Mouse (Mus musculus) heart, postnatal 25 days (tissue): Measurements from ENCODE around the gene Dnah2. TPM values are rescaled to one million over a fixed set of nuclear protein-coding genes. Genes with fewer than 3 reads are reported as not detected.

Experiments
- DNase-seq: peaks from one replicate; pipeline ENCODE4 v3.0.0; 2022; ENCODE audit warnings: low spot score
- intact Hi-C: fragments of 180-260 bp; cut with DNase I; formaldehyde crosslinking; loops from one replicate; pipeline ENCODE4 v1.15.1; 2025
- total RNA-seq, 2 experiments: library from RNA; stranded (reverse); gene quantifications; 2 replicates each; pipeline ENCODE4 v1.2.3; 2021

The Dnah2 gene
- total RNA-seq, 2 experiments from 2014 or later = 0.17 to 0.39 TPM

DNA sequence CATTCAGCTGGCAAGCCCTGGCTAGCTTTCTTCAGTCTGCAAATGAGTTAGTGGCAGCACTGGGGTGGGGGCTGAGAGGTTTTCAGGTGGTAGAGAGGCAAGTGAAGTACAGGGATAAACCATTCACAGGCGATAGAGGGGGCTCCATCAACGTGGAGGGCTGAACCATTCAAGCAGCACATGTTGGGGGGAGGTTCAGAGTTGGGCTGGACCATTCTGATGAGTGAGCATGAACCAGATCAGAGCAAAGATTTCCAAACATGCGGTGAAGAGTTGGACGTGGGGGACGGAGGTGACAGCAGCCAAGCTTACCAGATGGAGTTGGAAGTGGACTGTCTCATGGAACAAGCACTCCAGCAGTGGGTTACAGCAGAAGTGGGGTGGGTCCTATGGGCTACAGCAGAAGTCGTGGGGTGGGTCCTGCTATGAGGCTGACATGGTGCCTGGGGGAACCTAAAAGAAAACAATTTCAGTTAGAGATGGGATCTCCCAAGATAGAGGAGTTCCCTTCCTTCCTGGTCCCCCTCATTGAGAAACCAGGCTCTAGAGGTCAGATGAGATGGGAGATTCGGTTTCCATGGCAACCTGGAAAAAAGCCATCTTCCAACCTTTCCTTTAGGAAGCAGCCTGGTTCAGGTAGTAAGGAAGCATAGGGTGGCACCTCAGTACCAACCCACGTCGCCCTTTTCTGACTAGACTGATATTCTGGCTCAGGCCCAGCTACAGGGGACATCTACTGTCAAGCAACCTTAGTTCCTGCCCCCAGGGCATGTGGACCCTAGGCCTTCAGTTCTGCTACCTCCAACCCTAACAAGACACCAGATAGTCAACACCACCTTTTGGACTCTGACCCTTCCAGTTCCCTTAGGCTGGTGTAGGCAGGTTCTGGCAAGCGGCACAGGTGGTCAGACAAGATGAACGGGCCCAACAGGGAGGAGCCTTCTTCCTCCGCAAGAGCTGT lies 135.4 kb downstream of the Dnah2 start, which contains the start of gene Kdm6b:
Gene Kdm6b, minus strand, starts transcription at position 455 of the 961 bp plus-strand sequence.
- intact Hi-C loops = no loop called here
- no peak for DNase-seq

DNA sequence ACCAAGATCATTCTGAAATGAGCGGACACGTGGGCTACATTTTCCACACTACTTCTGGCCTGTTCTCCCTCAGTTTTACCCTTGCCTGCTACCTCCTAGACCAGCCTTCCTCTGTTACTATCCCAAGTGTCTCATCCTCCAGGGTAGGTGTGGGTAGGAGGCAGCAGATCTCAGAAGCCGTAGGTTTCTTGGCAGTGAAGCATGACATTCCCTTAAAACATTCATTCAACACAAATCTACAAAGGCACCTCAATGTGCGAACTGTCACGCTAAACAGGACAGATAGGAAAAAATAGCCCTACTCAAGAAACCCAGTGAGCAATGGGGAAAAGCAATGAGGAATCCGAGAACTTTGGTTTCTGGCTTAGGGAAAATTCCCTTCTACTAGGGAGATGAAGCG lies 136.4 kb downstream of the Dnah2 start:
- intact Hi-C loops = no loop called here
- DNase-seq = no peak

DNA sequence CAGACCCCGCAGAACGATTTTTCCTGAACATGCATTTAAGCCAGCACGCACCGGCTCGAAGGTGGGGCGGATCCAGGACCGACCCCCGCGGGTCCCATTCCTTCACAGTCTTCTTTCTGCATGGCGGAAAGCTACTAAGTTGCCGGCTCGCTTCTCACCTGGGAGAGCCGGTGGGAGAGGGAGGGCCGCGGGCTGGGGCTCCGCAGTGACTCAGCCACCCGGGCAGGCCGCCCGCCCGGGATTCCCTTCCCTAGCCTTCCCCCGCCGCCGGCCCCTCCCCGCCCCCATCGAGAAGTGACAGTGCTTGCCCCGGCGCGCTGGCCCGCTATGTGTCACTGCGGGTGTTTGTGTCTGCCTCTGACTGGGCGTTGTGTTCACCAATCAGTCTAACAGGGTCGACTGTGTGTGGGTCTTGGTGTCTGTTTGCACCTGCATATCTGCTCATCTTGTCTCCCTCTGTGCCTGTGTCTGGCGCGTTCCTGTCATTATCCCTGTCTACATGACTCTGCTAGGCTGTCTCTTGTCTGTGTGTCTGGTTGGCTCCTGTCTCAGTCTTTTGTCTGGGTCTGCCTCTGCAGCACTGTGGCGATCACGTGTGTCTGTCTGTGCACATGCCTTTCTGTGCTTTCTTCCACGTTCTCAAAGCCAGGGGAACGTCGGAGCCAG lies 137.2 kb downstream of the Dnah2 start:
- DNase-seq = peak; percentile 68
- intact Hi-C loops = no loop called here

DNA sequence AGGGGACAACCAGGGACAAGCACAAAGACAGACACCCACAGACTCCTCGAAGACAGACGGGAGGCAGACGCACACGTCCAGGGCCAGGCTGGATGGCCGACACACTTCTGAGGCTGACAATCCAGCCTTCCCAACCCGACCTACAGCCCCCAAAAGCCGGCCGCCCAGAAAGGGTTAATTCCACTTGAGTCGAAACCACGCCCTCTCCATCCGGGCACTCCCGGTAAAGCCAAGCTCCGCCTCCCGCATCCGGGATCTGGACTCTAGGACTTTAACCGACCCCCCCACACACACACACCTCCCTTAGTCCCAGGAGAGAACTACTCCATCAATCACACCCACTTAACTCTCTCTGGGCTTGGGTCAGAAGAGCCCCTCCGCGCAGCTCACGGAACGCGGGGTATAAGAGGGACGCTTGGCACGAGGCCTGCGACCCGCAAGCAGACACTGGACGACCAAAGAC lies 137.8 kb downstream of the Dnah2 start:
- intact Hi-C loops = no loop called here
- DNase-seq = peak; percentile 91

DNA sequence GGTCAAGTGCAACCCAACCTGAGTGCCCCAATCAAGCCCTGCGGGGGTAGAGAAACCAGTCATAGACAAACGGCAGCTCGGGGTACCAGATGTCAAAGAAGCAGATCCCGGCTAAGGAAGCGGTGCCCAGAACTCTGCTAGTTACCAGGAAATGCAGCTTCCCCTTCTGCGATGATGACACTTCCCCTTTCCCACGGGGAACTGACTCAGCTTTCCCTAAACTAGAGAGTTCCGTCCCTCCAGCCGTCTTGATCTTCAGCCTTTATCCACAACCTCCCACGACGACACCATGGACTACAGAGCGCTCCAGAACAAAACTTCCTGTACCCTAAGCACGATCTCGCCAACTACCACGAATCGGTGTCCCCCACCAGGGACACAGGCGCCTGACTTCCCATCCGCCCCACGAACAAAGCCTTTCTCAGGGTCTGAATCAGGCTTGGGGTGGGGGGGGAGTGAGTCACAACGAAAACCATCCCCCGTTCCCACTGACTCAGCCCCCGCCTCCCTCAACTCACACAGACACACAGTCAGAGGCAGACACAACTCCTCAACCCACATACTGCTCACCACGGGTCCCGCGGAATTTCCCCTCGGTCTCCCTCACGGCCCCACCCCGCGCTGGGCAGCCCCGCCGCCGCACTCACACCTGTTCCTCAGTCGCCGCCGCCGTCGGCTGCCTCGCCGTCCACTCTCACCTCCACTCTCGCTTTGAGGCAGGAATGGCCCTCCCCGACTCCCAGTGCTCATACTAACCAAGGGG lies 138.4 kb downstream of the Dnah2 start:
- peak; percentile 68 for DNase-seq
- intact Hi-C loops = loop anchor here (1.0 kb wide), 1 partner anchor 8 kb away; no protein-coding TSS in a partner anchor

DNA sequence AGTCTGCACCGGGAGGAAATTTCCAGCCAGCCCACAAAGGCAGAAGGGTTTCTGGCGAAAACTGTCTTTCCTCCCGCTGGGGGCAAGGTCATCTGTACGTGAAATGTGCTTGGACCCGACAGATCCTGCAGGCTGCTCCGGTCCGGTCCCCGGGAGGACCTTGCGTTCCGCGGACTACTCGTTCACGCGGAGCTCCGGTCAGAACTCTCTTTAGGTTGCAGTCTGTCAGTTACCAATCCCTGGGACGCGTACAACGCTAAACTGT lies 138.9 kb downstream of the Dnah2 start:
- no peak for DNase-seq
- intact Hi-C loops = loop anchor here (1.0 kb wide), 1 partner anchor 8 kb away; no protein-coding TSS in a partner anchor

DNA sequence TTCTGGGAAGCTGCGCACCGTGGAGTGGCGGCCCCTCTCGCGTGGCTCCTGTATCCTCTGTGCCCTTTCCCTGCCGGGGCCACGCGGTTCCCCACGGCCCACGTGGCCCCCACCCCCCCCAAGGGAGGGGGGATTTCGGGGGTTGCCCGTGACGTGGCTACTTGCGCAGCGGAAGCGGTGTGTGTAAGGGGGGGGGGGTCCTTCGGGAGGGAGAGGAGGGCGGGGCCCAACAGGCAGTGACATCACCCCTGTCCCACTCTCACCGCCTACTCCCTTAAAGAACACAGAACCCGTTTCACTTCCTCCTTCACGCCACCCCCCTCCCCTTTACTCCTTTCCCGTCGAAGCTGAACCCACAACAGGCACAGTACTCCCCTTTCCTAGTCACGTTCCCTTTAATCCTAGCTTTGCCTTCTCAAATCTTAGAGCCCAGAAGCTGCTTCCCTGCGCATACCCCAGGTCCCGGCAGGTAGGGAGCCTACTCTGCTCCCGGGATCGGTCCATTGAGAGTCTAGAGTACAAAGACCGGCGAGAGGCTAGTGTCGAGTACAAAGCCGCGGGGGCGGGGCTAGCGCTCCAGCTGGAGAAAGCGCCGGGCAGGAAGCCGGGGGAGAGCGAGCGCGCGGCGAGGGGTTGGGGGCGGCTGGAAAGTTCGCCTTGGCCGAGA lies 139.4 kb downstream of the Dnah2 start:
- DNase-seq = peak; percentile 72
- intact Hi-C loops = loop anchor here (1.0 to 10.0 kb wide), 2 partner anchors 9 to 585 kb away; partner anchors contain the start of genes Gabarap and Phf23

DNA sequence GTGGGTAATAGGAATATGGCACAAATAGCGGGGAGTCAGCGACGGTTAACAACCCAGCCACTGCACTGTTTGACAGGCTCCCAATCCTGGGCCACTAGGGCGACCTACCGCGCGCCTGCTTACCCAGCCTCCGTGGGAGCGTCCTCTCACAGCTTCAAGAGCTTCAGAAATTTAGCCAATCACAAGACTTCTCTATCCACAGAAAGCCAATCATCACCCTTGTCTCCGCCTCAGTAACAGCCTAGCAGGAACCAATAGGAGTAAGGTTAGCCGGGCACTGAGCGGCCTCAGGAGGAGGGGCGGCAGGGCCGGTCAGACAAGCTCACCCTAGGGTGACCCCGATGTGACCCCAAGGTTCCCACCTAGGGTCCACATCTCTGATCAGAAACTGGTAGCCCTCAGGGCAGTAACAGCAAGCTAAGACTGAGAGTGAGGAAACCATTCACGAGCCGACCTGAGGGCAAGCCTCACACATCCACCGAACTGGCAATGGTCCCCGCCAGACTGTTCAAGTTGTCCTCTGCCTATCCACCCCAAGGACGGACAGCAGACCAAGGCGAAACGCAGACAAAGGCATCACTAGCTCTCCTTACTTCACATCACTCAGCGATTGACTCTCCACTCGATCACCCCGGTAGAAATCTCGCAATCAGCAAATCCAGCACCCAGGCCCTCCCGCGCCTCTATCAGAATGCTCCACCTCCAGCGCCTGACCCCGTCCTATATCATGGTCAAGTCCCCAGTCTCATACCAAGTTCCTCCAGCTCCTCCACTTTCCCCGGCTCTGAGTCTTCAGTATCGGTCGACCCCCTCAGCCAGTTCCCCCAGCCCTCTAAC lies 140.2 kb downstream of the Dnah2 start:
- DNase-seq = peak; percentile 80

DNA sequence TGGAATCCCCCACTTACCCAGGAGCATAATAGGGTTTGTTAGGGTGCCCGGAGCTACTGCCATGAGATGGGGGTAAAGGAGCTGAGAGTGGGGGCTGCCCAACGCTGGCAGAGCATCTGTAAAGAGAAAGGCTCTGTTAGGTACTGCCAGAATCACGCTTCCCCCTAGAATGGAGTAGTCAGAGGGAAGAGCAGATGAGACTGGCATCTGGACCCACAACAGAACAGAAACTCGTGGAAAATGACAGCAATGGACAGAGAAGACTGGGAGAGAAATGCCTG lies 141.2 kb downstream of the Dnah2 start:
- intact Hi-C loops = loop anchor here (10.0 kb wide), 1 partner anchor 587 kb away; the partner anchor contains the start of genes Gabarap and Phf23
- no peak for DNase-seq

More for the DNA sequence above, 140.2 kb downstream of the Dnah2 start:
- intact Hi-C loops = loop anchor here (10.0 kb wide), 1 partner anchor 586 kb away; the partner anchor contains the start of genes Gabarap and Phf23

DNA sequence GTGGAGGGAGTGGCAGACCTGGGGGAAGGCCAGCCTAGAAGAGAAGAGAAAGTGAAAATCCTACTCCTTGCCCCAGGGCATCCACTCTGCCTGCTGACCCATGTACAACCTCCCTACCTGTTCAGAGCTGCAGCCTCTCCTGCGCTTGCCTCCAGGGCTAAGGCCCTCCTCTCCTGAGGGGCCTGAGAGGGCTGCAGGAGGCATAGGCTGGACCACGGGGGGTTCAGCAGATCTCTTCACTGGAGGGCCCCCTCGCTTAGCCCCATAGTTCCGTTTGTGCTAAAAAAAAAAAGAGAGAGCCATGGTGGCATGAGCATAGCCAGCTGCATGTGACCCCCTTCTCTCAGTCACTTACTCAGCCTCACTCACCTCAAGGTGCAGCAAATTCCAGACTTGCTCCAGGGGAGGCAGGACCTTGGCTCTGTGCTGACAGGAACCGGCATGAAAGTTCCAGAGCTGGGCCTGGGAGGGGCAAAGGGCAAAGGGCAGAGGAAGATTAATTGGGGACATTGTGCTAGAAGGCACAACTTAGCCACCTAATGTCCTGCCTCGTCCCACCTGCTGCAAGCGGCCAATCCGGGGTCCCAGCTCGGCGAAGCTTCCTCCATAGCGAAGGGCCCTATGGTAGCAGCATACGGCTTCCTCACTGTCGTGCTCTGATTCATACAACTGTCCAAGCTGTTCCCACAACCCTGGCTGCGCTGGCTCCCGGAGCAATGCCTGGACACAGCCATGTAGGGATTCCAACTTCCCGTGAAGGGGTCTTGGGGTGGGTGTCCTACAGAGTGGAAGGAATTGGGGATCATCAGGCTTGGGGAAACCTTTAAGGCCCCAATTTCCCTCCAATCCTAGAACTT lies 141.8 kb downstream of the Dnah2 start:
- DNase-seq = no peak
- intact Hi-C loops = loop anchor here (10.0 kb wide), 1 partner anchor 588 kb away; the partner anchor contains the start of genes Gabarap and Phf23

DNA sequence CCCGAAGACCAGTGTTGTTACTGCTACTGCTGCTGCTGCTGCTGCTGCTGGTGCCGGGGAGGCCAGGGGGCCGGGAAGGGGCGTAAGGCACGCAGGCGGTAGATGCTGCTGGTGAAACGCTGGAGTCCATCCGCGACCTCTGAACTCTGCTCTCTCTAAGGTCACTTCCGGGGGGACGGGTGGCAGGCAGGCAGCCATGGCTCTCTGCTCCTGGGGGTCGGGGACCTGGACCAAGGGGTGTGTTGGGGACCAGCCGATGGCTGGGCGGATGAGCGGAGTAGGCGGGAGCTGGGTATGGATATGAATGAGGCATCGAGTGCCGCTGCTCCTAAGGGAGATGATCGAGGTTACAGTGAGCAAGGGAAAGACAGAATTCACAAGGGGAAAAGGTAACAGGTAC lies 142.6 kb downstream of the Dnah2 start:
- no peak for DNase-seq
- intact Hi-C loops = loop anchor here (10.0 kb wide), 1 partner anchor 589 kb away; the partner anchor contains the start of genes Gabarap and Phf23

DNA sequence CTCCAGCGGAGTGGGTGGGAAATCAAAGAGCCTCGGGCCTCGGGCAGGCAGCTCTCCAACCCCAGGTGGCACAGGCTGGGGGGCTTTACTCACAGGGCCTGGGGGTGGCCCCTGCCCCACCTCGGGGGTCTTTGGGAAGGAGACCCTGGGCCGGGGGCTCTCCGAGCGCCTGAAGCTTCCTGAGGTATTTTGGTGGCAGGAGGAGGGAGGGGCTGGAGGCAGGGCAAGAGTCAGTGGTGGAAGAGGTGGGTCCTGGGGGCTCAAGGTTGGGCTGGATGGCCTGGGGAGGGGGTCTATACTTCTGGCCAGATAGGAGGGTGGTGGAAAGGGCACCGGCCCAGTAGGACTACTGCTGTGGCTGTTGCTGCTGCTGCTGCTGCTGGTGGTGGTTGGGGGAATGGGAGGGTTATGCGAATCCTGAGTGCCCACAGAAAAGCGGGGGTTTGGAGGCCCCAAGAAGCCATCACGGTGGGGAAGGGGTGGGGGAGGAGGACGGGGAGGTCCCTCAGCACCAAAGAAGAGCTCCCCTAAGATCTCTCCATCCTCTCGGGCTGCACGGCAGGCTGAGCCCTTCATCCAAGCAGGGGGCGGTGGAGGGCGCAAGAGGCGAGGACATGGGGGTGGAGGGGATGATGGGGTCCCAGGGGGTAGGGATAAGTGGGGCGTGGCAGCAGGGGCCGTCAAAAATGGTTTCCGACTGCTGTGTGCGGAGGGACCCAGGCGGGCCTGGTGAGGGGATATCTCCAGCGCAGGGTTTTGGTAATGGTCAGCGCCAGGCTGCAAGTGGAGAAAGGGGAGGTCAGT lies 143.3 kb downstream of the Dnah2 start:
- no peak for DNase-seq
- intact Hi-C loops = loop anchor here (10.0 kb wide), 1 partner anchor 589 kb away; the partner anchor contains the start of genes Gabarap and Phf23

DNA sequence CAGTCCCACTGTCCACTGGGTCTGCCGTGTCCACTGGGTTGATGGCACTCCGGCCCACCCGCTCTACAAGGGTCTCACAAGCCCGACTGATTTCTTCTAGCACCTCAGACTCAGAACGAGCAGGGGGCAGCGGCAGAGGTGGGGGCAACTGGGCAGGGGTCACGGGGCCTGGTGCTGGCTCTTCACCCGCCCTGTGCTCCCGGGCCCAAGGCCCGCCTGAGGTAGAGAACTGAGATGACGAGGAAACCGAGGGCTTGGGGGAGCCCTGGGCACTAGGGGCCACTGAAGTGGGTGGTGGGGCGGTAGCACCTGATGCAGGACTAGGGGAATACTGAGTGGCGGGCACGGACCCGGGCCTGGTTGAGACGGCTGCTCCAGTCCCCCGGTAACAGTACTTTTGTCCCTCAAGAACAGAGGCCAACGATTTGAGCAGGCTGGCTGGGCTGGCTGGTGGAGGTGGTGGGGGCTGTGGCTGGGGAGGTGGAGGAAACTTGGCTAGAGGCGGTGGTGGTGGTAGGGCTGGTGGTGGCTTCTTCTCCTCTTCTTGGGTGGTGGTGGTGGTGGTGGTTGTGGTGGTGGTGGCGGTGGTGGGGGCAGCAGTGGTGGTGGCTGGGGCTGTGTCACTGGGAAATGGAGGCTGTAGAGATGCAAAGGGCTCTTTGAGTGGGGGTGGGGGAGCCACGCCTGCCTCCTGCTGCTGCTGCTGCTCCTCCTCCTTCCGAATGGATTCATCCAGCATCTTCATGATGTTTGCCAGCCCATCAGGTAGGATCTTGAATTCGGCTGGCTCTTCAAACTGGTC lies 144.1 kb downstream of the Dnah2 start:
- DNase-seq = no peak
- intact Hi-C loops = loop anchor here (10.0 kb wide), 1 partner anchor 590 kb away; the partner anchor contains the start of genes Gabarap and Phf23

DNA sequence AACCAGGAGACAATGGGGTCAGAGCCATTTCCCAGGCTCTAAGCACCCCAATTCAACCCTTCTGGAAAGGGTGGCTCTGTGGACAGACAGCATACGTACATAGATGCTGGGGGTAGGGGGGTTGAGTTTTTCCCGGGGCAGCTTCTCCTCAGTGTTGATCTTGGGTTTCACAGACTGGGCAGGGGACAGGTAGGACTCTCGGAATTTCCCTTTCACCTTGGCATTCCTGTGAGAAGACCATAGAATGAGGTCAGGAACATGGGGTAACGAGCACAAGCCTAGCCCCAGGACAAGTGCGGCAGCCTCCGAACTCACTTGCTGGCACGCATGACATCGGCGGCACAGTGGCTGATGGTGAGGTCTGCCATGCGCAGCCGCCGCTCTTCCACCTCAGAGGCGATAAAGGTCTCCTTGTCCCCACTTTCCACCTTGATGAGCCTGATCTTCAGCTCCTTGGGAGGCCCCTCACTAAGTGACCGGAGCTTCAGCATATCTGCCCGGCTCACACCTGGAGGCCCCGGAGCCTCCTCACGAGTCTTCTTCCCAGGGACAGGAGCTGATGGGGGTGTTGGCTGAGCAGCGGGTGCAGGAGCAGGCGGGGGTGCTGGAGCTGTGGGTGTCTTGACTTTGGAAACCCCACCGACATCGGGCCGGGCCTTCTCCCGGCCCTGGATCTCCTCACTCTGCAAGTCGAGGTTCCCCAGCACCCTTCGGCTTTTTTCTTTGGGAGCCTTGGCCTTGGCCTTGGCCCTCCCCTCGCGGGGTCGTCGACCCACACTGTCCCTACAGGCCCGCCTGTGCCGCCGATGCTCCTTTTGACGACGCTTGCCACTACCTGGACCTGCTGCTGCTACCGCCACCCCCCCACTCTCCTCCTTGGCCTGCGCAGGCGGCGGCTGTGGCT lies 145.0 kb downstream of the Dnah2 start:
- intact Hi-C loops = loop anchor here (10.0 kb wide), 1 partner anchor 591 kb away; the partner anchor contains the start of genes Gabarap and Phf23
- DNase-seq = no peak

DNA sequence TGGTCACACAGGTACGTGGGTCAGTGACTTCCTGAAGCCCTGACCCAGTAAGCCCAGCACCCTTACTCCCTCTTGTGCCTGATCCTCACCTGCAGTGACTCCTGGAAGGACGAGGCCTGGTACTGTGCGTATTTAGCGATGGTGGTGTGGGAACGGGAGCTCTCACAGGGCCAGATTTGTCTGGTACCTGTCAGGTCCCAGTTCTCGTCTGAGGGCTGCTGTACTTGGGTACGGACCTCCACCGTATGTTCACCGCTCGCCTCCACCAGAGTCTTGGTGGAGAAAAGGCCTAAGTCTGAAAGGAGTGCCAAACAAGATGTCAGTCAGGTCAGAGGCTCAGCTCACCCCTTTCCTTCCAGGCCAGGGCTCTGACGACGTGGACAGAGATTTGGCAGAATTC lies 146.9 kb downstream of the Dnah2 start:
- intact Hi-C loops = loop anchor here (1.0 to 10.0 kb wide), 2 partner anchors 112 to 593 kb away; partner anchors contain the start of genes Gabarap and Phf23
- no peak for DNase-seq
